Mouse (Mus musculus): ENCODE data around the gene Nfatc3. TPM values are rescaled to one million over a fixed set of nuclear protein-coding genes. Genes with fewer than 3 reads are reported as not detected.

The Nfatc3 gene
- polyA plus RNA-seq, 1 experiment from 2014 or later, result 4.2 TPM

GRCm38 (mm10) chr8:106130505-106130904, 71.9 kb downstream of the Nfatc3 start:
- Histone ChIP-seq H3K36me3 (peaks cover 59% of the 10 kb centered on the region), H3K4me1 (replicated peaks) (no peaks in the 10 kb centered on the region; the same call in 1 of the 2 replicates), H3K27me3 (peaks cover 32% of the 10 kb centered on the region), H3K4me2 (no peak overlapping the region), H3K9ac (no peak overlapping the region), H3K9me3 (no peaks in the 10 kb centered on the region), H3K4me3 (no peak overlapping the region), H3K27ac (replicated peaks) (no peak overlapping the region)
- ATAC-seq (ENCODE audit: low read depth), result no peak
- WGBS, result 85% methylated on average over 2 of the region's 2 CpGs

GRCm38 (mm10) chr8:106131021-106131420, 72.4 kb downstream of the Nfatc3 start:
- Histone ChIP-seq H3K4me1 (replicated peaks) (peaks cover 5% of the 10 kb centered on the region), H3K36me3 (peaks cover 59% of the 10 kb centered on the region), H3K27ac (replicated peaks) (no peak overlapping the region), H3K27me3 (peaks cover 37% of the 10 kb centered on the region), H3K9ac (no peak overlapping the region), H3K9me3 (no peaks in the 10 kb centered on the region), H3K4me2 (no peak overlapping the region), H3K4me3 (no peak overlapping the region)
- ATAC-seq (ENCODE audit: low read depth), result no peak
- 94% methylated on average over 4 of the region's 4 CpGs for WGBS

GRCm38 (mm10) chr8:106131488-106132222, 73.0 kb downstream of the Nfatc3 start:
- no peak overlapping the region for H3K9ac ChIP-seq
- H3K4me2 ChIP-seq, result no peak overlapping the region
- no peak overlapping the region for H3K27ac ChIP-seq (replicated peaks)
- peaks cover 11% of the 10 kb centered on the region for H3K4me1 ChIP-seq (replicated peaks)
- peaks cover 59% of the 10 kb centered on the region for H3K36me3 ChIP-seq
- no peak overlapping the region for H3K4me3 ChIP-seq
- ATAC-seq (ENCODE audit: low read depth), result no peak
- H3K9me3 ChIP-seq, result no peaks in the 10 kb centered on the region
- 94% methylated on average over 7 of the region's 7 CpGs for WGBS
- H3K27me3 ChIP-seq, result peaks cover 43% of the 10 kb centered on the region

- H3K27ac ChIP-seq (replicated peaks), result no peak overlapping the region
- peaks cover 50% of the 10 kb centered on the region for H3K27me3 ChIP-seq
- H3K4me2 ChIP-seq, result no peak overlapping the region
- peaks cover 18% of the 10 kb centered on the region for H3K4me1 ChIP-seq (replicated peaks)
- peaks cover 52% of the 10 kb centered on the region for H3K36me3 ChIP-seq
- WGBS, result 94% methylated on average over 11 of the region's 11 CpGs
- no peak for ATAC-seq (ENCODE audit: low read depth)
- H3K9me3 ChIP-seq, result no peaks in the 10 kb centered on the region
- H3K9ac ChIP-seq, result no peak overlapping the region
- H3K4me3 ChIP-seq, result no peak overlapping the region
These were observed 73.7 kb downstream of the Nfatc3 start for GRCm38 (mm10) chr8:106132356-106132755.

GRCm38 (mm10) chr8:106133526-106133925, 74.9 kb downstream of the Nfatc3 start:
- Histone ChIP-seq H3K27me3 (peaks cover 62% of the 10 kb centered on the region), H3K4me2 (no peak overlapping the region), H3K4me3 (no peak overlapping the region), H3K9ac (0 out of 2 replicates have a peak overlapping the region, but pooled peaks have one; percentile 26), H3K36me3 (peaks cover 41% of the 10 kb centered on the region), H3K27ac (replicated peaks) (no peak overlapping the region), H3K9me3 (no peaks in the 10 kb centered on the region), H3K4me1 (replicated peaks) (peaks cover 30% of the 10 kb centered on the region)
- 73% methylated on average over 13 of the region's 13 CpGs for WGBS
- ATAC-seq (ENCODE audit: low read depth), result no peak

GRCm38 (mm10) chr8:106133946-106134345, 75.3 kb downstream of the Nfatc3 start:
- no peak for ATAC-seq (ENCODE audit: low read depth)
- WGBS, result 81% methylated on average over 6 of the region's 6 CpGs

GRCm38 (mm10) chr8:106134751-106135571, 76.3 kb downstream of the Nfatc3 start:
- Histone ChIP-seq H3K4me2 (no peak overlapping the region), H3K36me3 (peaks cover 29% of the 10 kb centered on the region), H3K27me3 (peaks cover 76% of the 10 kb centered on the region), H3K9ac (no peak overlapping the region), H3K27ac (replicated peaks) (no peak overlapping the region), H3K9me3 (no peaks in the 10 kb centered on the region), H3K4me3 (no peak overlapping the region), H3K4me1 (replicated peaks) (peaks cover 30% of the 10 kb centered on the region)
- 24% methylated on average over 14 of the region's 14 CpGs for WGBS
- no peak for ATAC-seq (ENCODE audit: low read depth)

More at GRCm38 (mm10) chr8:106133946-106134345, 75.3 kb downstream of the Nfatc3 start:
- no peak overlapping the region for H3K9ac ChIP-seq
- no peak overlapping the region for H3K27ac ChIP-seq (replicated peaks)
- no peaks in the 10 kb centered on the region for H3K9me3 ChIP-seq
- no peak overlapping the region for H3K4me3 ChIP-seq
- H3K4me1 ChIP-seq (replicated peaks), result peaks cover 30% of the 10 kb centered on the region
- no peak overlapping the region for H3K4me2 ChIP-seq
- peaks cover 66% of the 10 kb centered on the region for H3K27me3 ChIP-seq
- peaks cover 38% of the 10 kb centered on the region for H3K36me3 ChIP-seq

GRCm38 (mm10) chr8:106135672-106136071, 77.0 kb downstream of the Nfatc3 start:
- H3K4me1 ChIP-seq (replicated peaks), result peaks cover 30% of the 10 kb centered on the region
- 7% methylated on average over 19 of the region's 19 CpGs for WGBS
- H3K9me3 ChIP-seq, result no peaks in the 10 kb centered on the region
- H3K4me2 ChIP-seq, result peak overlapping the region; percentile 75
- H3K27me3 ChIP-seq, result peaks cover 83% of the 10 kb centered on the region
- H3K9ac ChIP-seq, result no peak overlapping the region
- peak overlapping the region; percentile 45; the same call in 1 of the 2 replicates for H3K4me3 ChIP-seq
- ATAC-seq (ENCODE audit: low read depth), result no peak
- H3K27ac ChIP-seq (replicated peaks), result no peak overlapping the region
- H3K36me3 ChIP-seq, result peaks cover 23% of the 10 kb centered on the region

- H3K4me1 ChIP-seq (replicated peaks), result peaks cover 30% of the 10 kb centered on the region
- H3K4me2 ChIP-seq, result peak within 1 kb of the TSS; percentile 75
- peak; percentile 28; the same call in 1 of the 2 replicates for ATAC-seq (ENCODE audit: low read depth)
- H3K9me3 ChIP-seq, result no peaks in the 10 kb centered on the region
- H3K27me3 ChIP-seq, result peaks cover 83% of the 10 kb centered on the region
- no peak within 1 kb of the TSS for H3K27ac ChIP-seq (replicated peaks)
- H3K4me3 ChIP-seq, result peak within 1 kb of the TSS; percentile 45
- peak within 1 kb of the TSS; percentile 62 for H3K9ac ChIP-seq
- H3K36me3 ChIP-seq, result peaks cover 15% of the 10 kb centered on the region
- WGBS, result 1% methylated on average over 86 of the region's 86 CpGs
These were observed 77.8 kb downstream of the Nfatc3 start, which contains the start of gene Esrp2 for GRCm38 (mm10) chr8:106136156-106137130. Gene Esrp2 (minus strand): TSS chr8:106136974.

- no peak for ATAC-seq (ENCODE audit: low read depth)
- H3K36me3 ChIP-seq, result peaks cover 7% of the 10 kb centered on the region
- H3K4me2 ChIP-seq, result peak overlapping the region; percentile 75
- H3K27ac ChIP-seq (replicated peaks), result no peak overlapping the region
- no peaks in the 10 kb centered on the region for H3K9me3 ChIP-seq
- 2% methylated on average over 22 of the region's 22 CpGs for WGBS
- H3K9ac ChIP-seq, result peak overlapping the region; percentile 62
- H3K4me3 ChIP-seq, result peak overlapping the region; percentile 45
- H3K4me1 ChIP-seq (replicated peaks), result peaks cover 30% of the 10 kb centered on the region
- H3K27me3 ChIP-seq, result peaks cover 83% of the 10 kb centered on the region
These were observed 78.7 kb downstream of the Nfatc3 start for GRCm38 (mm10) chr8:106137218-106137905.

All from neural tube, embryonic 13.5 days (tissue).